Mouse (Mus musculus) myocyte (in vitro differentiated cells): ENCODE results near the gene Nmnat3.

Source experiments
- CEBPB ChIP-seq: IDR thresholded peaks from 2 replicates; pipeline ENCODE4 v1.6.1; 2011; ENCODE audit warnings: mild to moderate bottlenecking, moderate library complexity; ENCODE audit not compliant: poor library complexity, insufficient read depth, severe bottlenecking
- POLR2A ChIP-seq: IDR thresholded peaks from one replicate; pipeline ENCODE4 v1.6.1; 2011; ENCODE audit warnings: low read depth, mild to moderate bottlenecking, control low read depth, moderate library complexity; ENCODE audit not compliant: insufficient read length
- USF1 ChIP-seq: IDR thresholded peaks from one replicate; pipeline ENCODE4 v1.6.1; 2011; ENCODE audit warnings: low read depth, mild to moderate bottlenecking, control low read depth, moderate library complexity

GRCm38 (mm10) chr9:98272734-98273133, 14.5 kb upstream of the Nmnat3 start:
- no peak for TF ChIP-seq POLR2A
- no peak for TF ChIP-seq USF1
- no peak for TF ChIP-seq CEBPB
